Comparison of ENCODE assay signal across 26 mouse cellular contexts in the genomic region with DNA sequence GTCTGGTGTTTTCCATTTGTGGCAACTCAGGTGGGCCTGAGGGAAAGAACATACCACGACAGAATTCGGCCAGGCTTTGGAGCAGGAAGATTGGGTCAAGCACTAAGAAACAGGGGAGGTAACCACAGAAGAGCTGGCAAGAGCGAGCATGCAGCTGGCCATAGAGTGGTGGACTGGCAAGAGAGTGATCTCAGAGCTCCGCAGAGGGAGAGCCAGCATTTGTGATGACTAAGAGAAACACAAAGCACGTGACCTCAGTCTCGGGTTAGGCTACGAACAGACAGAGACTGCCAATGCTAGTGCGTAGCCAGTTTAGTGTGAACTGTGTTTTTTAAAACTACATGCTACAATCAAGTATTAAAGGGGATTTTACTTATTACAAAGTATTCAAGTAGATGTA.
A peak's percentile ranks its signal among the peaks of the same experiment; 100 is the strongest.
DNase-seq lines count a peak whose midpoint lies in the region; ATAC-seq and TF ChIP-seq lines count a peak whose summit lies in the region.
"Had no signal": no experiment of that assay in that cellular context is flagged by ENCODE, and none has a peak within 500 bp of the region (broad histone marks: within the 10 kb centered on the region; RNA-seq: fewer than 3 reads in every experiment).

No protein-coding gene starts in this region.

- H3ac ChIP-seq in myocyte (ENCODE audit: control insufficient read depth, insufficient read length) = no peak overlapping the region

- ATAC-seq in monocyte, adult 5-6 weeks (replicated peaks; ENCODE audit: insufficient number of reproducible peaks, low FRiP score, low TSS enrichment, poor library complexity, severe bottlenecking) = no peak
- ATAC-seq: activated CD4-positive, CD25-positive, alpha-beta regulatory T cell, adult 4 months; CD4-positive, CD25-positive, alpha-beta regulatory T cell, adult 4 months; forebrain, embryonic 14.5 days had no signal

- H3K4me2 ChIP-seq in myocyte (ENCODE audit: low read depth) = no peak overlapping the region
- H3K4me2 ChIP-seq: heart, embryonic 13.5 days; hindbrain, embryonic 14.5 days; kidney, embryonic 15.5 days; limb, embryonic 13.5 days; liver, embryonic 11.5 days; midbrain, embryonic 12.5 days; stomach, embryonic 15.5 days had no signal

- H3K27ac ChIP-seq in gastrocnemius, adult 2 months = no peak overlapping the region
- H3K27ac ChIP-seq: heart, embryonic 13.5 days; hindbrain, embryonic 14.5 days; kidney, embryonic 15.5 days; layer of hippocampus, adult 2 months; limb, embryonic 13.5 days; midbrain, embryonic 12.5 days; stomach, embryonic 15.5 days had no signal

- no peaks in the 10 kb centered on the region for H3K36me3 ChIP-seq in myocyte (ENCODE audit: control insufficient read depth, insufficient read depth)
- H3K36me3 ChIP-seq: heart, embryonic 13.5 days; kidney, embryonic 15.5 days; limb, embryonic 13.5 days; midbrain, embryonic 12.5 days; stomach, embryonic 15.5 days had no signal

- H3K79me2 ChIP-seq in myocyte (ENCODE audit: control insufficient read depth, insufficient read depth) = no peaks in the 10 kb centered on the region

- H3K4me3 ChIP-seq in gastrocnemius, adult 2 months = no peak overlapping the region
- H3K4me3 ChIP-seq in myocyte = no peak overlapping the region
- H3K4me3 ChIP-seq: heart, embryonic 13.5 days; kidney, embryonic 15.5 days; layer of hippocampus, adult 2 months; limb, embryonic 13.5 days; megakaryocyte, embryonic 14.5 days; midbrain, embryonic 12.5 days; stomach, embryonic 15.5 days had no signal

- TF ChIP-seq POLR2A in myocyte (IDR thresholded peaks at IDR 0.05; ENCODE audit: insufficient read length, low read depth) = no peak

- TF ChIP-seq CTCF in gastrocnemius, adult 2 months (IDR thresholded peaks at IDR 0.05) = no peak

- intact Hi-C loops in gastrocnemius, adult 2 months (cut with DNase I) = no loop called here

- peak; percentile 21 for DNase-seq in gastrocnemius, adult 18-20 months (ENCODE audit: low spot score)
- no peak for DNase-seq in gastrocnemius, postnatal 4 days (ENCODE audit: low spot score in 2 of 2)
- DNase-seq in NIH3T3 (ENCODE audit: low read depth) = peak; percentile 20
- DNase-seq in gastrocnemius, adult 2 months = peak; percentile 50
- DNase-seq in layer of hippocampus, postnatal 25 days (ENCODE audit: extremely low spot score in 1 of 2, low spot score in 1 of 2) = no peak
- DNase-seq: adrenal gland, adult 8-10 months; cerebellum, adult 11 months; cerebellum, adult 9-10 months; kidney, adult 18-20 months; kidney, postnatal 25 days; layer of hippocampus, postnatal 36 days; lung, postnatal 4 days had no signal

- no peaks in the 10 kb centered on the region for H3K27me3 ChIP-seq in myocyte (ENCODE audit: control insufficient read depth, insufficient read depth, insufficient read length)
- H3K27me3 ChIP-seq: heart, embryonic 13.5 days; kidney, embryonic 15.5 days; limb, embryonic 13.5 days; megakaryocyte, embryonic 14.5 days; midbrain, embryonic 12.5 days; stomach, embryonic 15.5 days had no signal

TF ChIP-seq in myocyte, 11 proteins besides CTCF, POLR2A, EP300 and RAD21:
- TF ChIP-seq REST (IDR thresholded peaks at IDR 0.05; ENCODE audit: insufficient read depth, insufficient read length) = no peak
- TF ChIP-seq USF1 (IDR thresholded peaks at IDR 0.05; ENCODE audit: low read depth) = peak; percentile 3
TF ChIP-seq in myocyte: peak in this region for 1.

Comparison
In these comparisons a context has a peak if more than half of its experiments do, and no peak if none do; other contexts are left out.
1. DNase-seq: peak in gastrocnemius, adult 18-20 months (single experiment), NIH3T3 (single experiment) and gastrocnemius, adult 2 months (single experiment); none in gastrocnemius, postnatal 4 days (0 of 2) and layer of hippocampus, postnatal 25 days (0 of 2).